Comparison of ENCODE assay signal across 21 mouse cellular contexts in genomic region chr1:188946849-188947248, GRCm38 (mm10).
DNase-seq lines count a peak whose midpoint lies in the region; ATAC-seq lines count a peak whose summit lies in the region.
"Had no signal": no experiment of that assay in that cellular context is flagged by ENCODE, and none has a peak within 500 bp of the region (broad histone marks: within the 10 kb centered on the region; RNA-seq: fewer than 3 reads in every experiment).

No protein-coding gene starts in this region.

- H3K36me3 ChIP-seq in forebrain, embryonic 11.5 days (ENCODE audit: control insufficient read depth, insufficient read depth, low read length) = no peaks in the 10 kb centered on the region
- H3K36me3 ChIP-seq in forebrain, embryonic 13.5 days (ENCODE audit: poor library complexity, severe bottlenecking) = no peaks in the 10 kb centered on the region
- H3K36me3 ChIP-seq in liver, embryonic 15.5 days (replicated peaks) = no peaks in the 10 kb centered on the region
- H3K36me3 ChIP-seq in midbrain, embryonic 16.5 days (ENCODE audit: control insufficient read depth, insufficient read depth, low read length) = no peaks in the 10 kb centered on the region
- H3K36me3 ChIP-seq: forebrain, embryonic 10.5 days; forebrain, embryonic 15.5 days; heart, embryonic 13.5 days; hindbrain, embryonic 12.5 days; hindbrain, embryonic 15.5 days had no signal

- no peaks in the 10 kb centered on the region for H3K27me3 ChIP-seq in forebrain, embryonic 11.5 days (ENCODE audit: control insufficient read depth, insufficient read depth, low read length)
- no peaks in the 10 kb centered on the region for H3K27me3 ChIP-seq in forebrain, embryonic 13.5 days
- H3K27me3 ChIP-seq in liver, embryonic 15.5 days = no peaks in the 10 kb centered on the region; the same call in 1 of the 2 replicates
- H3K27me3 ChIP-seq in midbrain, embryonic 16.5 days (ENCODE audit: control insufficient read depth, insufficient read depth, low read depth, low read length) = no peaks in the 10 kb centered on the region
- H3K27me3 ChIP-seq: forebrain, embryonic 15.5 days; heart, embryonic 13.5 days; hindbrain, embryonic 12.5 days; hindbrain, embryonic 15.5 days had no signal

- no peak for DNase-seq in forebrain, embryonic 11.5 days (ENCODE audit: low spot score)
- peak; percentile 2 for DNase-seq in retina, embryonic 14.5 days (ENCODE audit: low spot score)
- DNase-seq in retina, postnatal 1 day = no peak
- DNase-seq in layer of hippocampus, adult 9-10 months (ENCODE audit: low spot score) = no peak
- DNase-seq: adrenal gland, adult 8-10 months; adrenal gland, postnatal 25 days; cerebellum, adult 11-12 months; cerebellum, adult 8-10 months; cerebellum, postnatal 14 days; gastrocnemius, postnatal 25 days; heart, adult 18-20 months; heart, postnatal 14 days had no signal

- H3K4me2 ChIP-seq in forebrain, embryonic 11.5 days (ENCODE audit: low read depth, low read length, severe bottlenecking) = no peak overlapping the region
- H3K4me2 ChIP-seq in forebrain, embryonic 13.5 days = no peak overlapping the region
- no peak overlapping the region for H3K4me2 ChIP-seq in liver, embryonic 15.5 days
- no peak overlapping the region for H3K4me2 ChIP-seq in midbrain, embryonic 16.5 days (ENCODE audit: low read length)
- H3K4me2 ChIP-seq: forebrain, embryonic 15.5 days; heart, embryonic 13.5 days; hindbrain, embryonic 12.5 days; hindbrain, embryonic 15.5 days had no signal

- H3K9ac ChIP-seq in forebrain, embryonic 11.5 days (ENCODE audit: low read length) = no peak overlapping the region
- no peak overlapping the region for H3K9ac ChIP-seq in forebrain, embryonic 13.5 days
- H3K9ac ChIP-seq in liver, embryonic 15.5 days = no peak overlapping the region
- no peak overlapping the region for H3K9ac ChIP-seq in midbrain, embryonic 16.5 days (ENCODE audit: low read depth, low read length)
- H3K9ac ChIP-seq: forebrain, embryonic 15.5 days; heart, embryonic 13.5 days; hindbrain, embryonic 12.5 days; hindbrain, embryonic 15.5 days had no signal

- H3K4me3 ChIP-seq in forebrain, embryonic 11.5 days (ENCODE audit: low read depth, low read length) = no peak overlapping the region
- H3K4me3 ChIP-seq in forebrain, embryonic 13.5 days = no peak overlapping the region
- H3K4me3 ChIP-seq in liver, embryonic 15.5 days (replicated peaks) = no peak overlapping the region
- H3K4me3 ChIP-seq in midbrain, embryonic 16.5 days (ENCODE audit: low read depth, low read length) = no peak overlapping the region
- H3K4me3 ChIP-seq: forebrain, embryonic 10.5 days; forebrain, embryonic 15.5 days; heart, embryonic 13.5 days; hindbrain, embryonic 12.5 days; hindbrain, embryonic 15.5 days had no signal

- H3K4me1 ChIP-seq in forebrain, embryonic 11.5 days (replicated peaks; ENCODE audit: control insufficient read depth, insufficient read depth, low read length) = no peaks in the 10 kb centered on the region
- peaks cover 4% of the 10 kb centered on the region for H3K4me1 ChIP-seq in forebrain, embryonic 13.5 days
- peaks cover 9% of the 10 kb centered on the region for H3K4me1 ChIP-seq in liver, embryonic 15.5 days (replicated peaks)
- H3K4me1 ChIP-seq in midbrain, embryonic 16.5 days (ENCODE audit: control insufficient read depth, insufficient read depth, low read length) = no peaks in the 10 kb centered on the region
- H3K4me1 ChIP-seq: hindbrain, embryonic 12.5 days had no signal

- H3K27ac ChIP-seq in forebrain, embryonic 11.5 days (ENCODE audit: low read depth, low read length) = no peak overlapping the region
- H3K27ac ChIP-seq in forebrain, embryonic 13.5 days = no peak overlapping the region
- no peak overlapping the region for H3K27ac ChIP-seq in liver, embryonic 15.5 days (replicated peaks)
- H3K27ac ChIP-seq in midbrain, embryonic 16.5 days (ENCODE audit: low read length) = no peak overlapping the region
- H3K27ac ChIP-seq: forebrain, embryonic 10.5 days; forebrain, embryonic 15.5 days; heart, embryonic 13.5 days; hindbrain, embryonic 12.5 days; hindbrain, embryonic 15.5 days had no signal

- H3K9me3 ChIP-seq in forebrain, embryonic 11.5 days (ENCODE audit: control insufficient read depth, low read length) = no peaks in the 10 kb centered on the region
- no peaks in the 10 kb centered on the region for H3K9me3 ChIP-seq in forebrain, embryonic 13.5 days (replicated peaks)
- no peaks in the 10 kb centered on the region for H3K9me3 ChIP-seq in liver, embryonic 15.5 days (replicated peaks)
- H3K9me3 ChIP-seq in midbrain, embryonic 16.5 days (replicated peaks; ENCODE audit: control insufficient read depth, low read length, poor library complexity, severe bottlenecking) = no peaks in the 10 kb centered on the region
- H3K9me3 ChIP-seq: forebrain, embryonic 10.5 days; forebrain, embryonic 15.5 days; heart, embryonic 13.5 days; hindbrain, embryonic 12.5 days; hindbrain, embryonic 15.5 days had no signal

- 0 out of 2 replicates have a peak, but pooled peaks have one; percentile 36 for ATAC-seq in forebrain, embryonic 11.5 days (replicated peaks; ENCODE audit: low FRiP score)
- ATAC-seq in forebrain, embryonic 13.5 days = no peak
- peak; percentile 29; the same call in 1 of the 2 replicates for ATAC-seq in liver, embryonic 15.5 days (ENCODE audit: insufficient read depth)
- ATAC-seq in midbrain, embryonic 16.5 days = no peak
- ATAC-seq: activated CD4-positive, CD25-positive, alpha-beta regulatory T cell, adult 4 months; forebrain, embryonic 15.5 days had no signal

- WGBS in forebrain, embryonic 11.5 days = 86% methylated on average over 11 of the region's 11 CpGs
- WGBS in forebrain, embryonic 13.5 days = 86% methylated on average over 11 of the region's 11 CpGs
- 73% methylated on average over 11 of the region's 11 CpGs for WGBS in liver, embryonic 15.5 days (ENCODE audit: insufficient replicate concordance)
- 92% methylated on average over 11 of the region's 11 CpGs for WGBS in midbrain, embryonic 16.5 days

Comparison
In these comparisons a context has a peak if more than half of its experiments do, and no peak if none do; other contexts are left out.
1. ATAC-seq: peak in forebrain, embryonic 11.5 days (single experiment) and liver, embryonic 15.5 days (single experiment); none in forebrain, embryonic 13.5 days (single experiment) and midbrain, embryonic 16.5 days (single experiment).